Mouse (Mus musculus): Measurements from ENCODE around the gene Cntn1.

Gene Cntn1

GRCm38 (mm10) chr15:92112455-92112854, 61.5 kb downstream of the Cntn1 start:
- in situ Hi-C loops (cut with MboI; ENCODE audit: low pct_unique_long_range_greater_than_20kb in 1 of 2, low sequenced_read_pairs in 2 of 2, unreplicated experiment in 1 of 2): no loop called here

GRCm38 (mm10) chr15:92132936-92133335, 82.0 kb downstream of the Cntn1 start:
- in situ Hi-C loops (cut with MboI; ENCODE audit: low pct_unique_long_range_greater_than_20kb in 1 of 2, low sequenced_read_pairs in 2 of 2, unreplicated experiment in 1 of 2): no loop called here

GRCm38 (mm10) chr15:92134254-92134653, 83.3 kb downstream of the Cntn1 start:
- in situ Hi-C loops (cut with MboI; ENCODE audit: low pct_unique_long_range_greater_than_20kb in 1 of 2, low sequenced_read_pairs in 2 of 2, unreplicated experiment in 1 of 2): no loop called here

GRCm38 (mm10) chr15:92137026-92137425, 86.1 kb downstream of the Cntn1 start:
- in situ Hi-C loops (cut with MboI; ENCODE audit: low pct_unique_long_range_greater_than_20kb in 1 of 2, low sequenced_read_pairs in 2 of 2, unreplicated experiment in 1 of 2): no loop called here

GRCm38 (mm10) chr15:92141972-92142371, 91.0 kb downstream of the Cntn1 start:
- in situ Hi-C loops (cut with MboI; ENCODE audit: low pct_unique_long_range_greater_than_20kb in 1 of 2, low sequenced_read_pairs in 2 of 2, unreplicated experiment in 1 of 2): no loop called here

- in situ Hi-C loops (cut with MboI; ENCODE audit: low pct_unique_long_range_greater_than_20kb in 1 of 2, low sequenced_read_pairs in 2 of 2, unreplicated experiment in 1 of 2): no loop called here
Observed at GRCm38 (mm10) chr15:92154921-92155320, 104.0 kb downstream of the Cntn1 start.

GRCm38 (mm10) chr15:92160855-92161162, 109.8 kb downstream of the Cntn1 start:
- in situ Hi-C loops (cut with MboI; ENCODE audit: low pct_unique_long_range_greater_than_20kb in 1 of 2, low sequenced_read_pairs in 2 of 2, unreplicated experiment in 1 of 2): no loop called here

- in situ Hi-C loops (cut with MboI; ENCODE audit: low pct_unique_long_range_greater_than_20kb in 1 of 2, low sequenced_read_pairs in 2 of 2, unreplicated experiment in 1 of 2): no loop called here
Observed at GRCm38 (mm10) chr15:92161163-92162025, 110.4 kb downstream of the Cntn1 start.

GRCm38 (mm10) chr15:92162835-92163234, 111.9 kb downstream of the Cntn1 start:
- in situ Hi-C loops (cut with MboI; ENCODE audit: low pct_unique_long_range_greater_than_20kb in 1 of 2, low sequenced_read_pairs in 2 of 2, unreplicated experiment in 1 of 2): no loop called here

- in situ Hi-C loops (cut with MboI; ENCODE audit: low pct_unique_long_range_greater_than_20kb in 1 of 2, low sequenced_read_pairs in 2 of 2, unreplicated experiment in 1 of 2): no loop called here
Observed at GRCm38 (mm10) chr15:92164127-92164526, 113.2 kb downstream of the Cntn1 start.

- in situ Hi-C loops (cut with MboI; ENCODE audit: low pct_unique_long_range_greater_than_20kb in 1 of 2, low sequenced_read_pairs in 2 of 2, unreplicated experiment in 1 of 2): no loop called here
Observed at GRCm38 (mm10) chr15:92166266-92166665, 115.3 kb downstream of the Cntn1 start.

GRCm38 (mm10) chr15:92175739-92176138, 124.8 kb downstream of the Cntn1 start:
- in situ Hi-C loops (cut with MboI; ENCODE audit: low pct_unique_long_range_greater_than_20kb in 1 of 2, low sequenced_read_pairs in 2 of 2, unreplicated experiment in 1 of 2): no loop called here

GRCm38 (mm10) chr15:92177413-92177812, 126.4 kb downstream of the Cntn1 start:
- in situ Hi-C loops (cut with MboI; ENCODE audit: low pct_unique_long_range_greater_than_20kb in 1 of 2, low sequenced_read_pairs in 2 of 2, unreplicated experiment in 1 of 2): no loop called here

- in situ Hi-C loops (cut with MboI; ENCODE audit: low pct_unique_long_range_greater_than_20kb in 1 of 2, low sequenced_read_pairs in 2 of 2, unreplicated experiment in 1 of 2): no loop called here
Observed at GRCm38 (mm10) chr15:92185484-92185883, 134.5 kb downstream of the Cntn1 start.

GRCm38 (mm10) chr15:92190000-92190399, 139.0 kb downstream of the Cntn1 start:
- in situ Hi-C loops (cut with MboI; ENCODE audit: low pct_unique_long_range_greater_than_20kb in 1 of 2, low sequenced_read_pairs in 2 of 2, unreplicated experiment in 1 of 2): no loop called here

GRCm38 (mm10) chr15:92200326-92200985, 149.5 kb downstream of the Cntn1 start:
- in situ Hi-C loops (cut with MboI; ENCODE audit: low pct_unique_long_range_greater_than_20kb in 1 of 2, low sequenced_read_pairs in 2 of 2, unreplicated experiment in 1 of 2): no loop called here

GRCm38 (mm10) chr15:92206695-92207094, 155.7 kb downstream of the Cntn1 start:
- in situ Hi-C loops (cut with MboI; ENCODE audit: low pct_unique_long_range_greater_than_20kb in 1 of 2, low sequenced_read_pairs in 2 of 2, unreplicated experiment in 1 of 2): no loop called here

- in situ Hi-C loops (cut with MboI; ENCODE audit: low pct_unique_long_range_greater_than_20kb in 1 of 2, low sequenced_read_pairs in 2 of 2, unreplicated experiment in 1 of 2): no loop called here
Observed at GRCm38 (mm10) chr15:92209778-92210177, 158.8 kb downstream of the Cntn1 start.

- in situ Hi-C loops (cut with MboI; ENCODE audit: low pct_unique_long_range_greater_than_20kb in 1 of 2, low sequenced_read_pairs in 2 of 2, unreplicated experiment in 1 of 2): no loop called here
Observed at GRCm38 (mm10) chr15:92210486-92211235, 159.7 kb downstream of the Cntn1 start.
